Comparison of ENCODE assay signal across 8 mouse cellular contexts in genomic region chr14:32894341-32894853, GRCm38 (mm10). TPM values are rescaled to one million over a fixed set of nuclear protein-coding genes. Genes with fewer than 3 reads are reported as not detected.
A peak's percentile ranks its signal among the peaks of the same experiment; 100 is the strongest.
DNase-seq lines count a peak whose midpoint lies in the region; ATAC-seq and TF ChIP-seq lines count a peak whose summit lies in the region.

No protein-coding gene starts in this region.

- H3K9ac ChIP-seq in forebrain, postnatal 0 days = no peak overlapping the region
- no peak overlapping the region for H3K9ac ChIP-seq in forebrain, embryonic 14.5 days (ENCODE audit: low read length)

- no peak overlapping the region for H3K4me3 ChIP-seq in forebrain, postnatal 0 days (ENCODE audit: low read depth, low read length)
- no peak overlapping the region for H3K4me3 ChIP-seq in forebrain, embryonic 14.5 days (ENCODE audit: low read depth, low read length)

- H3K27me3 ChIP-seq in forebrain, postnatal 0 days (ENCODE audit: insufficient read depth, low read length) = no peaks in the 10 kb centered on the region
- no peaks in the 10 kb centered on the region for H3K27me3 ChIP-seq in forebrain, embryonic 14.5 days (replicated peaks; ENCODE audit: control insufficient read depth, insufficient read depth, low read length)

- H3K27ac ChIP-seq in forebrain, postnatal 0 days (ENCODE audit: low read depth, low read length) = no peak overlapping the region
- no peak overlapping the region for H3K27ac ChIP-seq in forebrain, embryonic 14.5 days (ENCODE audit: low read depth, low read length)

- no peaks in the 10 kb centered on the region for H3K9me3 ChIP-seq in forebrain, postnatal 0 days (ENCODE audit: low read length)
- H3K9me3 ChIP-seq in forebrain, embryonic 14.5 days (replicated peaks; ENCODE audit: control insufficient read depth, low read length) = no peaks in the 10 kb centered on the region

- peak; percentile 14 for DNase-seq in forebrain, postnatal 0 days
- DNase-seq in forebrain, embryonic 14.5 days (ENCODE audit: low spot score) = no peak
- DNase-seq in urinary bladder, postnatal 14 days (ENCODE audit: low spot score) = peak; percentile 42
- DNase-seq in urinary bladder, adult 2 months (ENCODE audit: low spot score) = no peak
- DNase-seq in kidney, adult 9 months = peak; percentile 20
- no peak for DNase-seq in adipocyte (ENCODE audit: low spot score)

- no peak overlapping the region for H3K4me2 ChIP-seq in forebrain, postnatal 0 days (ENCODE audit: low read depth)
- no peak overlapping the region for H3K4me2 ChIP-seq in forebrain, embryonic 14.5 days (ENCODE audit: low read length)

- no peak; the same call in 1 of the 2 replicates for ATAC-seq in forebrain, postnatal 0 days
- no peak for ATAC-seq in forebrain, embryonic 14.5 days
- no peak for ATAC-seq in erythroid progenitor cell, adult 5-6 weeks (replicated peaks; ENCODE audit: low FRiP score, poor library complexity, severe bottlenecking)
- no peak for ATAC-seq in megakaryocyte, adult 5-6 weeks (ENCODE audit: poor library complexity, severe bottlenecking)

- 65% methylated on average over 4 of the region's 4 CpGs for WGBS in forebrain, postnatal 0 days
- 93% methylated on average over 4 of the region's 4 CpGs for WGBS in forebrain, embryonic 14.5 days

- H3K4me1 ChIP-seq in forebrain, postnatal 0 days (ENCODE audit: insufficient read depth) = no peaks in the 10 kb centered on the region; the same call in 1 of the 2 replicates
- peaks cover 7% of the 10 kb centered on the region; the same call in 1 of the 2 replicates for H3K4me1 ChIP-seq in forebrain, embryonic 14.5 days (ENCODE audit: control insufficient read depth, insufficient read depth, low read length)

- H3K36me3 ChIP-seq in forebrain, postnatal 0 days (ENCODE audit: insufficient read depth) = no peaks in the 10 kb centered on the region
- no peaks in the 10 kb centered on the region for H3K36me3 ChIP-seq in forebrain, embryonic 14.5 days (ENCODE audit: control insufficient read depth, insufficient read depth, low read length)

- TF ChIP-seq CTCF in forebrain, postnatal 0 days (IDR thresholded peaks at IDR 0.05; ENCODE audit: low read depth) = no peak

RNA-seq across cellular contexts. Expression of gene Vstm4, which starts 37.8 kb away (rescaled TPM):
- total RNA-seq in forebrain, postnatal 0 days (2014; rRNA removed) = 7.0 and 8.9 TPM in 2 replicates
- 8.2 and 8.5 TPM in 2 replicates for polyA plus RNA-seq in forebrain, postnatal 0 days (2015; fragmentation: Nextera tagmentation; extraction: Ambion mirVana)
- polyA plus RNA-seq in forebrain, embryonic 14.5 days (2014; fragmentation: Nextera tagmentation; extraction: Ambion mirVana) = 6.0 and 9.2 TPM in 2 replicates
- polyA plus RNA-seq in urinary bladder, adult 2 months (2012; rRNA removed) = 17.0 and 19.0 TPM in 2 replicates
- 1.1 and 1.3 TPM in 2 replicates for total RNA-seq in erythroid progenitor cell, adult 5-6 weeks (2015; ENCODE audit: low replicate concordance)
- total RNA-seq in erythroid progenitor cell, adult 5-6 weeks (2017; ENCODE audit: low replicate concordance) = 1.4 and 2.6 TPM in 2 replicates
- not detected in 2 replicates for total RNA-seq in megakaryocyte, adult 5-6 weeks (2015)
- total RNA-seq in megakaryocyte, adult 5-6 weeks (2017) = not detected in 2 replicates

Comparison
In these comparisons a context has a peak if more than half of its experiments do, and no peak if none do; other contexts are left out.
1. DNase-seq: peak in forebrain, postnatal 0 days (single experiment), urinary bladder, postnatal 14 days (single experiment) and kidney, adult 9 months (single experiment); none in forebrain, embryonic 14.5 days (single experiment), urinary bladder, adult 2 months (single experiment) and adipocyte (single experiment).